Mouse (Mus musculus) heart, embryonic 15.5 days (tissue): ENCODE data around the gene Map3k5. TPM values are rescaled to one million over a fixed set of nuclear protein-coding genes. Genes with fewer than 3 reads are reported as not detected.

Experiments used
- ATAC-seq: fragments of 200-750 bp; cut with Nextera tagmentation; replicated peaks from 2 replicates; pipeline ENCODE4 v1.8.0; 2017; ENCODE audit warnings: low read depth, moderate TSS enrichment; ENCODE audit not compliant: insufficient number of reproducible peaks, insufficient read depth, low FRiP score
- H3K27ac ChIP-seq: fragments of 300-500 bp; sonication (generic); 2 replicates; pipeline ENCODE4 v1.5.1; 2015; ENCODE audit warnings: mild to moderate bottlenecking, inconsistent platforms
- H3K27me3 ChIP-seq: fragments of 300-500 bp; sonication (generic); 2 replicates; pipeline ENCODE4 v1.6.1; 2015; ENCODE audit warnings: inconsistent platforms
- H3K36me3 ChIP-seq: fragments of 300-500 bp; sonication (generic); 2 replicates; pipeline ENCODE4 v1.6.1; 2015; ENCODE audit warnings: mild to moderate bottlenecking, inconsistent platforms
- H3K4me1 ChIP-seq: fragments of 300-500 bp; sonication (generic); replicated peaks from 2 replicates; pipeline ENCODE4 v1.6.1; 2015; ENCODE audit warnings: inconsistent platforms
- H3K4me2 ChIP-seq: fragments of 300-500 bp; sonication (generic); 2 replicates; pipeline ENCODE4 v1.6.1; 2015; ENCODE audit warnings: inconsistent platforms, mild to moderate bottlenecking, moderate library complexity
- H3K4me3 ChIP-seq: fragments of 300-500 bp; sonication (generic); 2 replicates; pipeline ENCODE4 v1.5.1; 2015; ENCODE audit warnings: mild to moderate bottlenecking, inconsistent platforms
- H3K9ac ChIP-seq: fragments of 300-500 bp; sonication (generic); 2 replicates; pipeline ENCODE4 v1.6.1; 2015; ENCODE audit warnings: mild to moderate bottlenecking, inconsistent platforms
- H3K9me3 ChIP-seq: fragments of 300-500 bp; sonication (generic); replicated peaks from 2 replicates; pipeline ENCODE4 v1.6.1; 2016; ENCODE audit warnings: inconsistent platforms
- WGBS: fragments of 180-500 bp; shearing (Covaris S2); methylation state at CpG from one replicate; pipeline ENCODE4 v1.1.7; 2015; ENCODE audit warnings: mixed read lengths; 5-methylcytosine and 5-hydroxymethylcytosine counted together
- polyA plus RNA-seq: library from polyadenylated mRNA; unstranded; fragments of >200 nt; fragmentation: Nextera tagmentation; extraction: Ambion mirVana; gene quantifications from 2 replicates; pipeline ENCODE4 v1.2.1, GENCODE M21; 2015

Map3k5 gene
- polyA plus RNA-seq, 1 experiment from 2014 or later, result 2.6 TPM

DNA sequence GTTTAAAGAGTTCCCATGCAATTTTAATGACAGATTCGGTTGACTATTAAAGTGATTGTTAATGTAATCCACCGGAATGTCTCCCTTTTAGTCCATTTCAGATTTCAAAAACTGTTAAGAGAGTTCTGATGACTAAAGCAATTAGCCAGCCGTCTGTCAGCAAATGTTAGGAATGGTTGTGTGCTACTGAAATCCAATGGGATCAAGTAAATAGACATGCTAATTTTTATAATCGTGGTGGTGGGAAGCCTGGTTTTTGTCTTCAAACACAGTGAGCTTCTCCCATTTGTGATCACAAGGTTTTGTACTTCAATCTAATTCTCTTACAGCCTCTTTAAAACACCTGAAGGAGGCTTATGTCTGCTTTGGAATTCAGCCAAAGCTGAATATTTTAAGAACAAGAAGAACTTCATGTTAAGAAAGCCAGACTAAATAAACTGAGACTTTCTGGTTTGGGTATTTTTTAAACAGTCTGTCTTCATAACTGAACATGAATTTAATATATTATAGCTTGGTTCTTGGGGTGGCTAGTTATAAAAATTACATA is 1.6 kb downstream of the Map3k5 start:
- peak overlapping the region; percentile 98 for H3K4me2 ChIP-seq
- no peaks in the 10 kb centered on the region for H3K36me3 ChIP-seq
- 0 out of 2 replicates have a peak overlapping the region, but pooled peaks have one; percentile 98 for H3K27ac ChIP-seq
- WGBS, result 50% methylated on average over 4 of the region's 4 CpGs
- H3K4me1 ChIP-seq, result peaks cover 43% of the 10 kb centered on the region
- H3K4me3 ChIP-seq, result peak overlapping the region; percentile 94
- no peaks in the 10 kb centered on the region for H3K9me3 ChIP-seq
- no peak for ATAC-seq
- H3K9ac ChIP-seq, result no peak overlapping the region; the same call in 1 of the 2 replicates
- no peaks in the 10 kb centered on the region for H3K27me3 ChIP-seq

DNA sequence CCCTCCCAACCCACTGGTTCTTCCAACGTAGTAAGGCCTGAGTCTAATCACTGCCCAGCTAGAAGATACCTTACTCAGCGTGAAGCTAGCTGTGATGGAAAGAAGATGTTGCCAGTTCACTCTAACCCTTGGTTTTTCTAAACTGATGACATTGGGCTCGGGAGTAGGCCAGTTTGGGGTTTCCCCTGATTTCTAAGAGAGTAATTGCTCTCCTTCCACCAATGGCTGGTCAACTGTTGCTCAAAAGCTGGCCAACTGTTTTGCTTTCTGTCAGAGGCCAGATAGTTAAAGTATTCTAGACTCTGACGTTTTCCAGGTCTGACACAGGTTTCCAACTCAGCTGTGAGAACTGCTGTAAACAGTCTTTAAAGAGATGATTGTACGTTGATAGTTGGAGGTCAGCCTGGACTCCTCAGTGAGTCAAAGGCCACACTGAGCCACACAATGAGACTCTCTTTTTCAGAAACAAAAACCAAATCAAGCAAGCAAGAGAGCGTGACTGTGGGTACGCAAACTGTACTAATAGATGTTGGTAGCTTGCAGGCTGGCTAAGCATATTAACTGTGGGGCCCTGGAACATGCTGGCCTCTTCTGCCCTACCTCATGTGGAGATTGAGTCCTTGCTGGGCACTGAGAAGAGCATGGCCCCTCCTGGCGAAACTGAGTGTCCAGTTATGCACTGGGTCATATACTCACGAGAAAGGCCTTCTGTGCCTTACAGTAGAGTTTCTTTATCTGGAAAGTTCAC is 2.9 kb downstream of the Map3k5 start:
- Histone ChIP-seq H3K4me1 (peaks cover 47% of the 10 kb centered on the region), H3K4me3 (peak overlapping the region; percentile 24), H3K27ac (0 out of 2 replicates have a peak overlapping the region, but pooled peaks have one; percentile 9), H3K4me2 (peak overlapping the region; percentile 43), H3K9ac (no peak overlapping the region), H3K36me3 (no peaks in the 10 kb centered on the region), H3K27me3 (no peaks in the 10 kb centered on the region), H3K9me3 (no peaks in the 10 kb centered on the region)
- no peak for ATAC-seq
- 62% methylated on average over 9 of the region's 9 CpGs for WGBS

DNA sequence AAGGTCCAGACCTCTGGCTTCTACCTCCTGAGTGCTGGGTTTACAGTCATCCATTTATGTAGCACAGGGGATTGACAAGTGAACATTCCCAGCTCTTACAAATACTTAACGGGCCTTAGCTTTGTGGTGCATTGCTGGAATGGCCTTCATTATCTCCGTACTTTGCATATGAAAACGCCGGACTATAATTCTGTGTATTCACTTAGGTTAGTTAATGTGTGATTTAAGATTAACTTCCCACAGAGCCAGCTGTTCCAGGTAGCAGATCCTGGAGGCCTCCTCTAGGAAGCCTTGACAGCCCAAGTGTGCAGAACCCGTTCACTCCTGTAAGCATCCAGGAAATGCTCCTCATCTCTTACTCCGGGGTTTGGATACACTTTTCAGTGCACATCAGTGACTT is 4.5 kb downstream of the Map3k5 start:
- Histone ChIP-seq H3K4me1 (peaks cover 43% of the 10 kb centered on the region), H3K9me3 (no peaks in the 10 kb centered on the region), H3K4me3 (no peak overlapping the region), H3K27ac (no peak overlapping the region), H3K27me3 (no peaks in the 10 kb centered on the region), H3K36me3 (no peaks in the 10 kb centered on the region), H3K4me2 (no peak overlapping the region), H3K9ac (no peak overlapping the region)
- 72% methylated on average over 6 of the region's 6 CpGs for WGBS
- ATAC-seq, result no peak

DNA sequence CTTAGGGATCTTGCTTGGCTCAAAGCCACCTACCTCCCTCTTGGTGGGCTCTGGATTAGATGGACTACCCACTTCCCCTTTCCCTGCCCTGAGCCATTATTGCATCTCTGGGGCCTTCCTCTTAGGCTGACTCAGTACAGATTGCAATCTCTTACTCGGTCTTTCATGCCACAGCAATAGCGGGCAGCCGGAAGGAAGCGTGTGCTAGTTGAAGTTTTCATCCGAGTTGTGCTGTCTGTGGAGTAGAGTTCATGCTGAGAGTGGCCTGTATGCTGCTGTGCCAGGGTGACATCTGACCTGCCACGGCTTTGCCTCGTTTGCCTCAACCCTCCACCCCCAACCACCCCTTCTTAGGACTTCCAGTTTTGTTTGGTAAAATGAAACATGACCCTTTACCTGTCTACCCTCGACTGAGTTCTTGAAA is 5.0 kb downstream of the Map3k5 start:
- Histone ChIP-seq H3K4me3 (no peak overlapping the region), H3K27ac (no peak overlapping the region), H3K27me3 (no peaks in the 10 kb centered on the region), H3K4me1 (peaks cover 43% of the 10 kb centered on the region), H3K36me3 (no peaks in the 10 kb centered on the region), H3K4me2 (no peak overlapping the region), H3K9me3 (no peaks in the 10 kb centered on the region), H3K9ac (no peak overlapping the region)
- WGBS, result 60% methylated on average over 8 of the region's 8 CpGs
- no peak for ATAC-seq

DNA sequence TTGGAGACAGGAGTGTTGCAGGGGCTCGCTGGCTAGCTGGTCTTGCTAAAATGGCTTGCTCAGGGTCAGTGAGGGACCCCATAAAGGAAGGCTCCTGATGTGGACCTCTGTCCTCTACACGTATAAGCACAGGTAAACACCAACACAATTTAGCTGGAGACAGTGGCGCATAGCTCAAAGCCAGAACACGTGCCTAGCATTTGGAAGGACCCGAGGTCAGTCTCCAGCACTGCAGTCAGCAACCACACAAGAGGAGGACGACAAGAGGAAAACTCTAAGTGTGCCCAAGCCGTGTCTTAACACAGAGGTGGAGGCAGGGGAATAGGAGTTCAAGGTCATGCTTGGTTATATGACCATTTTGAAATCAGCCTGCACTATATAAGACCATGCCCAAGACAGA is 5.9 kb downstream of the Map3k5 start:
- 81% methylated on average over 7 of the region's 7 CpGs for WGBS
- ATAC-seq, result no peak
- H3K27me3 ChIP-seq, result no peaks in the 10 kb centered on the region
- no peak overlapping the region for H3K9ac ChIP-seq
- H3K4me1 ChIP-seq, result peaks cover 45% of the 10 kb centered on the region
- no peaks in the 10 kb centered on the region for H3K36me3 ChIP-seq
- no peak overlapping the region for H3K27ac ChIP-seq
- no peak overlapping the region for H3K4me2 ChIP-seq
- no peaks in the 10 kb centered on the region for H3K9me3 ChIP-seq
- no peak overlapping the region for H3K4me3 ChIP-seq

DNA sequence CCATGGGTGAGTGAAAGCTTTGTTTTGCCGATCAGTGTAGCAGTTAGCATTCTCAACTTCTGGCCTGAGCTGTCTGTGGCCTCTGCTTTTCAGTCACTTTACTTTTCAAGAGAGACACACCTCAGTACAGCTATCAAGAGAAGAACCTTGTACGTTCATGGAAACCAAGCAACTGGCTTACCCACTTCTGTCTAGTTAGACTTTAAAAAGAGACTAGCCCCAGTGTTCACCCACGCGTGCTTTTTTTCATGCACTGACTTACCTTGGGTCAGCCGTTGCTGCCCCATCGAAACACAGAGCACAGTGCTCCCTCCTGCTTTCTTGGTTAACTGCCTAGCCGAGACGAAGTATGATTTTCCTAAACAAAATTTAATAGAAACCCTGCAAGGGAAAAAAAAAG is 6.4 kb downstream of the Map3k5 start:
- WGBS, result 82% methylated on average over 8 of the region's 8 CpGs
- no peak overlapping the region for H3K4me3 ChIP-seq
- H3K27ac ChIP-seq, result peak overlapping the region; percentile 63
- no peak overlapping the region for H3K4me2 ChIP-seq
- no peaks in the 10 kb centered on the region for H3K36me3 ChIP-seq
- no peak for ATAC-seq
- H3K27me3 ChIP-seq, result no peaks in the 10 kb centered on the region
- no peak overlapping the region for H3K9ac ChIP-seq
- peaks cover 48% of the 10 kb centered on the region for H3K4me1 ChIP-seq
- no peaks in the 10 kb centered on the region for H3K9me3 ChIP-seq

DNA sequence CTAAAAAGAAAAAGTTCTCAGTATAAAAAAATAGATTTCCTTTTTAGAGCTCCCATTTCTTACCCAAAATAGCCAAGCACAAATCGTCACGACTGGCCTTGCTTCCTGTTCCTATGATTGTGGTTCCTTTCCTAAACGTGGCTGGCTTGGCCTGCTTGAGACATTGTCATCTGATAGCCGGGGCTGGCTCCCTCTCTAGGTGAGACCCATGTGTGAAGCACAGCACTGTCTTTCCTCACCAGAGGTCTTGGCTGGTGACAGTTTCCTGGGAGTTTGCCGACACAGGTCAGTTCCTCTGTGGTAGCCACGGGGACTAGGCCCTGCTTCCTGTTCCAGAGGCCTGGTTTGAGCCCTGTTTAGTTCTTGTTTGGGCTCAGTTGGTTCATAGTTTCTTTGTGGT is 6.8 kb downstream of the Map3k5 start:
- H3K4me1 ChIP-seq, result peaks cover 48% of the 10 kb centered on the region
- H3K4me3 ChIP-seq, result no peak overlapping the region
- H3K9me3 ChIP-seq, result no peaks in the 10 kb centered on the region
- no peak overlapping the region for H3K9ac ChIP-seq
- 14% methylated on average over 6 of the region's 6 CpGs for WGBS
- ATAC-seq, result peak; percentile 41; the same call in 1 of the 2 replicates
- H3K36me3 ChIP-seq, result no peaks in the 10 kb centered on the region
- H3K27ac ChIP-seq, result peak overlapping the region; percentile 63
- no peak overlapping the region for H3K4me2 ChIP-seq
- H3K27me3 ChIP-seq, result no peaks in the 10 kb centered on the region

DNA sequence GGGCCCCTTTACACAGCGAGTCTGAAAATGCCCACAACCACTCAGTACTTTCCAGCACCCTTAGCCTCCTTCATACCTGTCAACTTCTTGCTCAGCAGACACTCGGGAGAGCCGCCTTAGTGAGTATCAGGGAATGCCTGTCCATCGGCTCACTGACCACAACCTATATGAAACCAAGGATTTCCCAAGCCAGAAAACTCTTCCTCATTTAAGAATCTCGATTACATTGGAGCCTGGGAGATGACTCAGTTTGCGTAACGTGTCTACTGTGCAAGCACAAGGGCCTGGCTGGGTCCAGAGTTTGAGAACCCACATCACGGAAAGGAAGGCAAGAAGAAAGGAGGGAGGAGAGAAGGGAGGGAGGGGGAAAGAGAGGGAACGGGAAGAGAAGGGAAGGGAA is 7.6 kb downstream of the Map3k5 start:
- no peaks in the 10 kb centered on the region for H3K9me3 ChIP-seq
- WGBS, result 78% methylated on average over 9 of the region's 9 CpGs
- no peaks in the 10 kb centered on the region for H3K36me3 ChIP-seq
- H3K4me2 ChIP-seq, result no peak overlapping the region
- ATAC-seq, result no peak
- no peak overlapping the region for H3K4me3 ChIP-seq
- H3K27me3 ChIP-seq, result no peaks in the 10 kb centered on the region
- no peak overlapping the region for H3K9ac ChIP-seq
- H3K4me1 ChIP-seq, result peaks cover 43% of the 10 kb centered on the region
- H3K27ac ChIP-seq, result no peak overlapping the region

DNA sequence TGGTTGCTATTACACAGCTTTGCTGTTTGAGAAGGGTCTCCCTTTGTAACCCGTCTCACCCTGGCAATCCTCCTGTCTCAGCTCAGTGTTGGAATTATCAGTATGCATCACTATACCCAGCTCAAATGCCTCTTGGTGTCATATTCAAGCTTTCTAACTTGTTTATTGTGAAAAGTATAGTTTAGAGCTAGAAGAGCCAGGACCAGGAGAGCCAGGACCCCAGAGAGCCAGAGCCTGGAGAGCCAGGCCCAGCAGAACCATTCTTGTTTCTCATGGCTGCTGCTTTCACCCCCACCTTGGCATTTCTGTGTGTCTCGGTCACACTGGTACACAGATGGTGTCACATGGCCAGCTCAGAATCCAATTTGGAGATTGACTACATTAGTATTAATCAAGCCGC is 8.3 kb downstream of the Map3k5 start:
- no peaks in the 10 kb centered on the region for H3K27me3 ChIP-seq
- WGBS, result 88% methylated on average over 3 of the region's 3 CpGs
- H3K27ac ChIP-seq, result no peak overlapping the region
- H3K9me3 ChIP-seq, result no peaks in the 10 kb centered on the region
- H3K9ac ChIP-seq, result no peak overlapping the region
- ATAC-seq, result no peak
- no peaks in the 10 kb centered on the region for H3K36me3 ChIP-seq
- H3K4me2 ChIP-seq, result no peak overlapping the region
- H3K4me3 ChIP-seq, result no peak overlapping the region
- H3K4me1 ChIP-seq, result peaks cover 36% of the 10 kb centered on the region

DNA sequence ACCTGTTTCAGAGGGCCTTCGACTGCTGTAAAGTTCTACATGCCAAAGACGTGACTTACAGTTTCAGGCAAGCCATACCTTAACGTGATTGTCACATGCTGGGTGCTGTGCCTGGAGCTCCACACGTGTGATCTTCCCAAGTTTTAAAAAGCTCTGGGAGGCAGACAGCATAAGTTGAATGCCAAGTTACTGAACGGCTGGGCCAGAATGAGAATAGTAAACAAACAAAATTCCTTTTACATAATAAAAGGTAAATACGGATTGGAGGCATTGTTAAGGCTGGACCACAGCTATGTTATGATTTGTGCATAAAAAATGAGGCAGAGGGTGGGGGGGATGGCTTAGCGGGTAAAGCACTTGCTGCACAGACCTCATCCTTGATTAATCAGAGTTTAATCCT is 11.4 kb downstream of the Map3k5 start:
- Histone ChIP-seq H3K9ac (no peak overlapping the region), H3K27ac (no peak overlapping the region), H3K9me3 (no peaks in the 10 kb centered on the region), H3K4me2 (no peak overlapping the region), H3K4me1 (peaks cover 13% of the 10 kb centered on the region), H3K36me3 (no peaks in the 10 kb centered on the region), H3K27me3 (no peaks in the 10 kb centered on the region), H3K4me3 (no peak overlapping the region)
- 73% methylated on average over 7 of the region's 7 CpGs for WGBS
- no peak for ATAC-seq

DNA sequence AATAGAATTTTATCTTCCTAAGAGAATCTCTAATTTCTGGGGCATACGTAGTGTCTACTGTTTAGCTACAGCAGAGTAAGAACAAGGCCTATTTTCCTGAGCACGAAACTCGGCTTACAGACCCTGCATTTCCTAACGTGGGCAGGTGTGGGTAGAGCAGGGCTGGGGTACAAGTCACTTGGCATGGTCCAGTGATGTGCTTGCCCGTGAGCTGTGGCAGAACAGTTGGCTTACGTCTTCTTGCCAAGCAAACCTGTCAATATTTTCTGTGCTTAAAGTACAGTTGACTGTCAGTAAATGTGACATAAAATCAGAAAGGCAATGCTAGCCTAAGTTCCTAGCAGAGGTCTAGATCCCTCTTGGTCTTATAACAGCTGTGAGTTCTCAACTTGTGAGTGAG is 12.4 kb downstream of the Map3k5 start:
- Histone ChIP-seq H3K4me1 (peaks cover 7% of the 10 kb centered on the region; the same call in 1 of the 2 replicates), H3K4me3 (no peak overlapping the region), H3K27ac (no peak overlapping the region), H3K27me3 (no peaks in the 10 kb centered on the region), H3K9ac (no peak overlapping the region), H3K36me3 (no peaks in the 10 kb centered on the region), H3K9me3 (no peaks in the 10 kb centered on the region), H3K4me2 (no peak overlapping the region)
- 87% methylated on average over 6 of the region's 6 CpGs for WGBS
- no peak for ATAC-seq

DNA sequence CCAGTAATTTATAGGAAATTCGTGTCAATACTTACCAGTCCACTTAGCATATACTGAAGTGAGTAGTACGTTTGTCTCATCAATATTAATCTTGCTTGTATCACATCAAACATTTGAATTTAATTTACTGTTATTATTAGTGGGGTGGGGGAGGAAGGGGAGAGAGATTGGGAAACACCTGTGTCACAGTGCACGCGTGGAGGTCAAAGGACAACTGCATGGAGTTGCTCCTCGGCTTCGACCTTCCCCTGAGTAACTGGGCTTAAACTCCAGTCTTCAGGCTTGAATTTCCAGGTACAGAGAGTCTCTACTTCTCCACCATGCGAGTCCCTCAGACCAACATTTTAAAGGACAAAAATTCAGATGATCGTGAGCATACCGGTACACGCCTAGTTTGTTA is 13.2 kb downstream of the Map3k5 start:
- H3K9me3 ChIP-seq, result no peaks in the 10 kb centered on the region
- H3K4me1 ChIP-seq, result peaks cover 7% of the 10 kb centered on the region; the same call in 1 of the 2 replicates
- H3K4me2 ChIP-seq, result no peak overlapping the region
- H3K9ac ChIP-seq, result no peak overlapping the region
- no peak overlapping the region for H3K4me3 ChIP-seq
- 93% methylated on average over 10 of the region's 10 CpGs for WGBS
- ATAC-seq, result no peak
- H3K27me3 ChIP-seq, result no peaks in the 10 kb centered on the region
- H3K27ac ChIP-seq, result no peak overlapping the region
- H3K36me3 ChIP-seq, result no peaks in the 10 kb centered on the region
